Mouse (Mus musculus): ENCODE results near the gene Add3. TPM values are rescaled to one million over a fixed set of nuclear protein-coding genes. Genes with fewer than 3 reads are reported as not detected.
"Not testable (repeated sequence)": the region's sequence is repeated elsewhere in the genome, so short reads cannot be mapped to it uniquely, and the experiment has no call there.

Gene Add3
- polyA plus RNA-seq, 1 experiment from 2014 or later, result 44.8 TPM

DNA sequence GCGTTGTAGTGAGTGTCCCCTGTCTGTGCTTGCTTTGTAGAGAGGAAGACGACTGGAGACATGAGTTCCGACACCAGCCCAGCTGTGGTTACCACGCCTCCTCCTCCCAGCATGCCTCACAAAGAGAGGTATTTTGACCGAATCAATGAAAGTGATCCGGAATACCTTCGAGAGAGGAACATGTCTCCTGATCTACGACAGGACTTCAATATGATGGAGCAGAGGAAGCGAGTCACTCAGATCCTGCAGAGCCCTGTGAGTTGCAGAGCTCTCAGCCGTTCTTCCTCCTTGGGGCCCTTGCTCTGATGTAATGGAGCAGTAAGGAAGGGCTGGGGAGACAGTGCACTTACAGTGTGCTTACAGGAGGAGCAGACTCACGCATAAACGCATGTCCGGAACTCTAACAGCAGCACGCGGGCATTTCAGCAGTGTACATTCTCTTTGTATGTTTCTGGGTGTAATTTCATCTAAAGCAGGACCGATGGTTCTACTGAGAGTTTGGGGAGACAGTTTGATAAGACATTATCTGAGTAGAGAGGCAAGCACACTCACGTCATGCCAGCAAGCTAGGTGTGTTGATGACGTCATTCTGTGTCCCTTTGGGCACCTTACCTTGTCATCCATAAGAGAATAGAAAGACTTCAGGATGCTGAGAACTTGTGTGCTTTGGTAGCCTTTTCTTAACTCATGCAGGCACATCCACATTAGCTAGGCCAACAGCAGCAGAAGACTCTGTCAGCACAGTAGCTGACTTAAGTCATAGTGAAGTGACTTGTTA, 76.7 kb downstream of the Add3 start:
- no peaks in the 10 kb centered on the region for H3K9me3 ChIP-seq
- no peak for ATAC-seq (ENCODE audit: low FRiP score, low read depth)
- no peaks in the 10 kb centered on the region for H3K4me1 ChIP-seq
- 88% methylated on average over 18 of the region's 18 CpGs for WGBS
- no peak overlapping the region for H3K27ac ChIP-seq
- H3K4me3 ChIP-seq, result no peak overlapping the region
- no peaks in the 10 kb centered on the region for H3K36me3 ChIP-seq
- no peak overlapping the region for H3K4me2 ChIP-seq (replicated peaks)
- H3K9ac ChIP-seq, result no peak overlapping the region
- H3K27me3 ChIP-seq (replicated peaks), result no peaks in the 10 kb centered on the region

DNA sequence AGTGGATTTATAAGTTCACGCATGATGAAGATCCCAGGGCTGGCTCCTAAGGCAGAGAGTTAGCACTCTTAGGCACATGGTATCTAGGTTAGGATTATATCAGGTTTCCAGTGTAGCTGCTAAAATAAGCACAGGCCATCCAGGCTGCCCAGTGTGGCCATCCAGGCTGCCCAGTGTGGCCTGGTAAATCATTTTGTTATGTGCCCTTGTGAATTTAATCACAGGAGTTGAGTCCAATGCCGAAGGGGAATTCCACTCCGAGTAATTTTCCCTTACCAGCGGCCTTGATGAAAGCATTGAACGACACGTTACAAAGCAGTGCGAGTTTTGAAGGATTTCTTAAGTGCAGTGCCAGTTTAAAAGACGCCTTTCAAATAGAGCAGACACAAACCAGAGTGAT, 77.6 kb downstream of the Add3 start:
- WGBS, result 91% methylated on average over 8 of the region's 8 CpGs
- Histone ChIP-seq H3K36me3 (no peaks in the 10 kb centered on the region), H3K4me2 (replicated peaks) (no peak overlapping the region), H3K27ac (no peak overlapping the region), H3K4me1 (no peaks in the 10 kb centered on the region), H3K9me3 (no peaks in the 10 kb centered on the region), H3K27me3 (replicated peaks) (no peaks in the 10 kb centered on the region), H3K9ac (no peak overlapping the region), H3K4me3 (no peak overlapping the region)
- ATAC-seq (ENCODE audit: low FRiP score, low read depth), result no peak

- Histone ChIP-seq H3K4me1 (no peaks in the 10 kb centered on the region), H3K9me3 (no peaks in the 10 kb centered on the region), H3K27ac (no peak overlapping the region), H3K9ac (no peak overlapping the region), H3K4me3 (no peak overlapping the region), H3K4me2 (replicated peaks) (no peak overlapping the region), H3K27me3 (replicated peaks) (no peaks in the 10 kb centered on the region), H3K36me3 (no peaks in the 10 kb centered on the region)
- no peak for ATAC-seq (ENCODE audit: low FRiP score, low read depth)
- 78% methylated on average over 3 of the region's 3 CpGs for WGBS
Measured at GRCm38 (mm10) chr19:53219305-53219704, 79.1 kb downstream of the Add3 start.

DNA sequence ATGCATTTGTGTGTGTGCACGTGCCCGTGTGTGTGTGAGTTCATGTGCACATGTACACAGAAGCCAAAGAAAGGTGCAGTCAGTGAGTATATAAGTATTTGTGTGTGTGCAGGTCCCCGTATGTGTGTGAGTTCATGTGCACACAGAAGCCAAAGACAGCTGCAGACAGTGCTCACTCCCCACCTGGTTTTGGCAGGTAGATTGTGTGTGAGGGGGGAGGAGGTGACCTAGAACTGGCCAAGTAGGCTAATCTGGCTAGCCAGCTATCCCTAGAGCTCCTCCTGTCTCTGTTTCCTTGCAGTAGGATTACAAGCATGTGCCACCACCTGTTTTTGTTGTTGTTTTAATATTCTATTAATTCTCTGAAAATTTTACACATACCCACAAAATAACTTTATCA, 80.9 kb downstream of the Add3 start:
- H3K4me1 ChIP-seq, result no peaks in the 10 kb centered on the region
- H3K9ac ChIP-seq, result no peak overlapping the region
- no peak overlapping the region for H3K4me2 ChIP-seq (replicated peaks)
- no peaks in the 10 kb centered on the region for H3K27me3 ChIP-seq (replicated peaks)
- H3K36me3 ChIP-seq, result no peaks in the 10 kb centered on the region
- no peaks in the 10 kb centered on the region for H3K9me3 ChIP-seq
- 95% methylated on average over 3 of the region's 3 CpGs for WGBS
- ATAC-seq (ENCODE audit: low FRiP score, low read depth), result no peak
- H3K27ac ChIP-seq, result no peak overlapping the region
- no peak overlapping the region for H3K4me3 ChIP-seq

DNA sequence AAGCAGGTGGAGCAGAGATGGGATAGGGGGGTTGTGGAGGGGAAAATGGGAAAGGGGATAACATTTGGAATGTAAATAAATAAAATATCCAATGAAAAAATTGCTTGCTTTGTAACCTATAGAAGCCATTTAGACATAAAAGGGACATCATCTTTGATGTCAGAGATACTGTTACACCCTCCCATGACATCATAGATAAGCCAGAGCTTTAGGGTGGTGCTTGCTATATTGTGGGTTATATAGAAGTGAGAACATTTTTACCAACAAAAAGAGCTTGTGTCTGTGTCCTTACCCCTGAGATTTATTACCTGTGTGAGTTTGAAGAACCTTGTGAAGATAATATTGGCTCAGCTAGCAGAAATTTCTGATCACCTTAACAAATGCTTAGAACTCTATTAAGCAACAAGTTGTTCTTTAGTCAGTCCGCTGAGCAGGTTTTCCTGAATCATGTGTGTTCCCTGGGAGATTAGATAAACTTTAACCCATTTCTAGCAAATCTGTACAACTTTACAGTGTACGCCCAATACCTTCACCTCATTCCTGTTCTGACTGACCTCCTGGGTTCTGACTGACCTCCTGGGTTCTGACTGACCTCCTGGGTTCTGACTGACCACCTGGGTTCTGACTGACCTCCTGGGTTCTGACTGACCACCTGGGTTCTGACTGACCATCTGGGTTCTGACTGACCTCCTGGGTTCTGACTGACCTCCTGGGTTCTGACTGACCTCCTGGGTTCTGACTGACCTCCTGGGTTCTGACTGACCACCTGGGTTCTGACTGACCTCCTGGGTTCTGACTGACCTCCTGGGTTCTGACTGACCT, 85.2 kb downstream of the Add3 start:
- not testable (repeated sequence) for H3K4me3 ChIP-seq; H3K9me3 ChIP-seq; H3K36me3 ChIP-seq; H3K27me3 ChIP-seq (replicated peaks); H3K27ac ChIP-seq; H3K9ac ChIP-seq; H3K4me1 ChIP-seq; ATAC-seq (ENCODE audit: low FRiP score, low read depth); H3K4me2 ChIP-seq (replicated peaks)
- 90% methylated on average over 2 of the region's 2 CpGs for WGBS

- H3K4me1 ChIP-seq, result no peaks in the 10 kb centered on the region
- peaks cover 7% of the 10 kb centered on the region for H3K36me3 ChIP-seq
- H3K27me3 ChIP-seq (replicated peaks), result no peaks in the 10 kb centered on the region
- H3K4me2 ChIP-seq (replicated peaks), result no peak overlapping the region
- H3K9ac ChIP-seq, result no peak overlapping the region
- H3K27ac ChIP-seq, result no peak overlapping the region
- H3K4me3 ChIP-seq, result no peak overlapping the region
- no peaks in the 10 kb centered on the region for H3K9me3 ChIP-seq
- no peak for ATAC-seq (ENCODE audit: low FRiP score, low read depth)
- 92% methylated on average over 13 of the region's 13 CpGs for WGBS
Measured at GRCm38 (mm10) chr19:53226651-53227050, 86.4 kb downstream of the Add3 start.

GRCm38 (mm10) chr19:53228064-53228794, 88.0 kb downstream of the Add3 start:
- no peak for ATAC-seq (ENCODE audit: low FRiP score, low read depth)
- WGBS, result 96% methylated on average over 7 of the region's 7 CpGs
- H3K9me3 ChIP-seq, result no peaks in the 10 kb centered on the region

GRCm38 (mm10) chr19:53230942-53231815, 90.9 kb downstream of the Add3 start:
- WGBS, result 80% methylated on average over 11 of the region's 11 CpGs
- no peaks in the 10 kb centered on the region for H3K4me1 ChIP-seq
- no peak overlapping the region for H3K9ac ChIP-seq
- ATAC-seq (ENCODE audit: low FRiP score, low read depth), result no peak
- peaks cover 19% of the 10 kb centered on the region for H3K36me3 ChIP-seq
- no peaks in the 10 kb centered on the region for H3K27me3 ChIP-seq (replicated peaks)
- no peak overlapping the region for H3K27ac ChIP-seq
- H3K4me2 ChIP-seq (replicated peaks), result no peak overlapping the region
- H3K9me3 ChIP-seq, result no peaks in the 10 kb centered on the region
- H3K4me3 ChIP-seq, result no peak overlapping the region

More at GRCm38 (mm10) chr19:53228064-53228794, 88.0 kb downstream of the Add3 start:
- Histone ChIP-seq H3K4me2 (replicated peaks) (no peak overlapping the region), H3K36me3 (peaks cover 8% of the 10 kb centered on the region), H3K9ac (no peak overlapping the region), H3K27me3 (replicated peaks) (no peaks in the 10 kb centered on the region), H3K4me1 (no peaks in the 10 kb centered on the region), H3K4me3 (no peak overlapping the region), H3K27ac (no peak overlapping the region)

DNA sequence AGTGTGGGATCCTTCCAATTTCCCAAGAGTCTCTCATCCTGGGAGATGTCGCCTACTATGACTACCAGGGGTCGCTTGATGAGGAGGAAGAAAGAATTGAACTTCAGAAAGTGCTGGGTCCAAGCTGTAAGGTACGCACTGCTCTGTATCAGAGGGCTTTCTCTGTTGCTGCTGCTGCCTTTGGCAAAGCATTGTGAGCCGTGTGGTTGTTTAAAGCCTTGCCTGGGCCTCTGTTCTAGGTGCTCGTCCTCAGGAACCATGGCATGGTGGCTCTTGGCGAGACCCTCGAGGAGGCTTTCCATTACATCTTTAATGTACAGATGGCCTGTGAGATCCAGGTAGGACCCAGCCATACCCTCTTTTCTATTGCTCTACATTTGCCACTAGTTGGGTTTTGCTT, 93.3 kb downstream of the Add3 start:
- Histone ChIP-seq H3K27ac (no peak overlapping the region), H3K36me3 (peaks cover 24% of the 10 kb centered on the region), H3K4me2 (replicated peaks) (no peak overlapping the region), H3K4me1 (no peaks in the 10 kb centered on the region), H3K9ac (no peak overlapping the region), H3K4me3 (no peak overlapping the region), H3K27me3 (replicated peaks) (no peaks in the 10 kb centered on the region), H3K9me3 (no peaks in the 10 kb centered on the region)
- WGBS, result 95% methylated on average over 7 of the region's 7 CpGs
- ATAC-seq (ENCODE audit: low FRiP score, low read depth), result no peak

GRCm38 (mm10) chr19:53241806-53242205, 101.6 kb downstream of the Add3 start:
- H3K27ac ChIP-seq, result no peak overlapping the region

GRCm38 (mm10) chr19:53243956-53244355, 103.7 kb downstream of the Add3 start:
- Histone ChIP-seq H3K9ac (no peak overlapping the region), H3K4me1 (0 out of 2 replicates have a peak, but pooled peaks cover 3% of the 10 kb centered on the region), H3K27ac (no peak overlapping the region), H3K27me3 (replicated peaks) (no peaks in the 10 kb centered on the region), H3K4me3 (no peak overlapping the region), H3K4me2 (replicated peaks) (no peak overlapping the region), H3K9me3 (no peaks in the 10 kb centered on the region), H3K36me3 (peaks cover 6% of the 10 kb centered on the region; the same call in 1 of the 2 replicates)
- no peak for ATAC-seq (ENCODE audit: low FRiP score, low read depth)
- WGBS, result 86% methylated on average over 10 of the region's 10 CpGs

More at GRCm38 (mm10) chr19:53241806-53242205, 101.6 kb downstream of the Add3 start:
- peaks cover 17% of the 10 kb centered on the region; the same call in 1 of the 2 replicates for H3K36me3 ChIP-seq
- H3K4me2 ChIP-seq (replicated peaks), result no peak overlapping the region
- H3K4me3 ChIP-seq, result no peak overlapping the region
- 92% methylated on average over 6 of the region's 6 CpGs for WGBS
- no peaks in the 10 kb centered on the region for H3K27me3 ChIP-seq (replicated peaks)
- no peak overlapping the region for H3K9ac ChIP-seq
- H3K9me3 ChIP-seq, result no peaks in the 10 kb centered on the region
- H3K4me1 ChIP-seq, result no peaks in the 10 kb centered on the region
- no peak for ATAC-seq (ENCODE audit: low FRiP score, low read depth)

Measured in neural tube, embryonic 12.5 days (tissue).